Mouse (Mus musculus) lung, adult 2 months (tissue): ENCODE results near the gene Dync1h1. TPM values are rescaled to one million over a fixed set of nuclear protein-coding genes. Genes with fewer than 3 reads are reported as not detected.
"Not testable (repeated sequence)": the region's sequence is repeated elsewhere in the genome, so short reads cannot be mapped to it uniquely, and the experiment has no call there.

Source experiments
- DNase-seq: peaks from one replicate; pipeline ENCODE4 v3.0.0; 2022
- H3K4me1 ChIP-seq: fragments of 200-500 bp; 2 replicates; pipeline ENCODE4 v1.6.1; 2011; ENCODE audit warnings: low read length; ENCODE audit not compliant: control insufficient read depth, insufficient read depth
- H3K4me3 ChIP-seq: fragments of 200-500 bp; replicated peaks from 2 replicates; pipeline ENCODE3; 2011; ENCODE audit warnings: low read depth, mild to moderate bottlenecking, control low read depth, low read length; ENCODE audit errors: extremely low read depth
- CTCF ChIP-seq: fragments of 200-500 bp; IDR thresholded peaks from 2 replicates; pipeline ENCODE4 v1.5.1; 2011; ENCODE audit warnings: mild to moderate bottlenecking, low read length, control low read depth; ENCODE audit not compliant: insufficient read depth
- POLR2A ChIP-seq: fragments of 200-500 bp; IDR thresholded peaks from 2 replicates; pipeline ENCODE4 v1.6.1; 2011; ENCODE audit warnings: low read depth, mild to moderate bottlenecking, control low read depth, low read length, borderline replicate concordance; ENCODE audit errors: extremely low read depth
- WGBS: fragments of 180-500 bp; shearing (Covaris S2); methylation state at CpG from one replicate; pipeline ENCODE4 v1.1.7; 2018; 5-methylcytosine and 5-hydroxymethylcytosine counted together
- polyA plus RNA-seq: library from polyadenylated mRNA; depleted of rRNA; stranded (reverse); fragments of >200 nt; gene quantifications from 2 replicates; pipeline ENCODE4 v1.2.3, GENCODE M21; 2012

Dync1h1 gene
- polyA plus RNA-seq, 1 experiment: 294 TPM

- 51% methylated on average over 15 of the region's 15 CpGs for WGBS
- Histone ChIP-seq H3K4me3 (no peak overlapping the region), H3K4me1 (no peaks in the 10 kb centered on the region; the same call in 1 of the 2 replicates)
- no peak for DNase-seq
- TF ChIP-seq CTCF: no peak
- TF ChIP-seq POLR2A: no peak
These were observed 97.4 kb downstream of the Dync1h1 start for GRCm38 (mm10) chr12:110698523-110699170.

GRCm38 (mm10) chr12:110699171-110699547 is 97.9 kb downstream of the Dync1h1 start:
- H3K4me1 ChIP-seq: no peaks in the 10 kb centered on the region; the same call in 1 of the 2 replicates
- 35% methylated on average over 2 of the region's 2 CpGs for WGBS
- H3K4me3 ChIP-seq: no peak overlapping the region
- no peak for TF ChIP-seq CTCF
- TF ChIP-seq POLR2A: no peak
- no peak for DNase-seq

- 66% methylated on average over 2 of the region's 2 CpGs for WGBS
- TF ChIP-seq CTCF: no peak
- TF ChIP-seq POLR2A: no peak
These were observed 99.5 kb downstream of the Dync1h1 start for GRCm38 (mm10) chr12:110700730-110701129.

GRCm38 (mm10) chr12:110701363-110701762 is 100.1 kb downstream of the Dync1h1 start:
- H3K4me3 ChIP-seq, DNase-seq, H3K4me1 ChIP-seq: not testable (repeated sequence)
- 27% methylated on average over 3 of the region's 3 CpGs for WGBS

More at GRCm38 (mm10) chr12:110700730-110701129, 99.5 kb downstream of the Dync1h1 start:
- H3K4me3 ChIP-seq: no peak overlapping the region
- no peaks in the 10 kb centered on the region for H3K4me1 ChIP-seq
- no peak for DNase-seq

- no peak for TF ChIP-seq CTCF
- no peak for TF ChIP-seq POLR2A
- no peak within 1 kb of the TSS for H3K4me3 ChIP-seq
- 44% methylated on average over 4 of the region's 4 CpGs for WGBS
These were observed 101.3 kb downstream of the Dync1h1 start, which contains the start of gene Hsp90aa1 for GRCm38 (mm10) chr12:110702556-110702955. Gene Hsp90aa1 (minus strand): TSS chr12:110702728.

GRCm38 (mm10) chr12:110703008-110703471 is 101.8 kb downstream of the Dync1h1 start:
- TF ChIP-seq POLR2A: no peak
- TF ChIP-seq CTCF: peak; percentile 92
- Histone ChIP-seq H3K4me3 (no peak overlapping the region), H3K4me1 (peaks cover 6% of the 10 kb centered on the region; the same call in 1 of the 2 replicates)
- DNase-seq: peak; percentile 87
- WGBS: 14% methylated on average over 8 of the region's 8 CpGs

More at GRCm38 (mm10) chr12:110702556-110702955, 101.3 kb downstream of the Dync1h1 start, which contains the start of gene Hsp90aa1:
- H3K4me1 ChIP-seq: peaks cover 6% of the 10 kb centered on the region; the same call in 1 of the 2 replicates
- no peak for DNase-seq

- no peak overlapping the region for H3K4me3 ChIP-seq
- TF ChIP-seq CTCF: no peak
- TF ChIP-seq POLR2A: no peak
- H3K4me1 ChIP-seq: peaks cover 6% of the 10 kb centered on the region; the same call in 1 of the 2 replicates
- no peak for DNase-seq
- WGBS: 76% methylated on average over 7 of the region's 7 CpGs
These were observed 102.4 kb downstream of the Dync1h1 start for GRCm38 (mm10) chr12:110703682-110704081.

GRCm38 (mm10) chr12:110705419-110705818 is 104.2 kb downstream of the Dync1h1 start:
- not testable (repeated sequence) for H3K4me3 ChIP-seq, DNase-seq, H3K4me1 ChIP-seq
- WGBS: 84% methylated on average over 4 of the region's 4 CpGs

- Histone ChIP-seq H3K4me1 (peaks cover 6% of the 10 kb centered on the region; the same call in 1 of the 2 replicates), H3K4me3 (peak overlapping the region; percentile 56)
- 1% methylated on average over 27 of the region's 27 CpGs for WGBS
- DNase-seq: peak; percentile 66
- no peak for TF ChIP-seq CTCF
- TF ChIP-seq POLR2A: no peak
These were observed 105.3 kb downstream of the Dync1h1 start for GRCm38 (mm10) chr12:110706337-110707231.
